Mouse (Mus musculus) heart, postnatal 4 days (tissue): ENCODE measurements around the gene Fbxo24. TPM values are rescaled to one million over a fixed set of nuclear protein-coding genes. Genes with fewer than 3 reads are reported as not detected.
"Not testable (repeated sequence)": the region's sequence is repeated elsewhere in the genome, so short reads cannot be mapped to it uniquely, and the experiment has no call there.

Experiments
- DNase-seq: peaks from one replicate; pipeline ENCODE4 v3.0.0; 2021
- total RNA-seq, 2 experiments: library from RNA; stranded (reverse); gene quantifications; 2 replicates each; pipeline ENCODE4 v1.2.3; 2021

Fbxo24 gene
- total RNA-seq, 2 experiments from 2014 or later: 0.21 to 0.25 TPM

DNA sequence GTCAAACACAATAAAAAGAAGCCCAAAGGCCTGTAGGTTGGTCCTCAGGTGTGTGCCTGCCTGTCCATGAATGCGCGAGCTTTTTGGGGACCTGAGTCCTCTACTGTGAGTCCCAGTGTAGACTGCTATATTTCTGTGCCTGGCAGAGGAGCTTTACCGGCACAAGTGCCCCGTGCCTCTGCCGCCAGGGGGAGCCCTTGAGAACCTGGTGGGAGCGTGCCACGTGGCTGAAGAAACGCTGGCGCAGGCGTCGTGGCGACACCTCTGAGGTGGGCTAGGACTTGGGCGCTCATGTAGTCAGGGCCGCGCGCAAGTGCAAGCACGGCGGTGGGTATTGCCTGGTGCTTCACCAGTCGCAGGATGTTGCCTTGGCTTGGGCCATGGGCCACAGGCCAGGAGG is 12.3 kb upstream of the Fbxo24 start, which contains the start of gene Sap25:
Sap25 (plus strand) TSS at position 281 of the 400 bp plus-strand sequence.
- DNase-seq: peak; percentile 51

DNA sequence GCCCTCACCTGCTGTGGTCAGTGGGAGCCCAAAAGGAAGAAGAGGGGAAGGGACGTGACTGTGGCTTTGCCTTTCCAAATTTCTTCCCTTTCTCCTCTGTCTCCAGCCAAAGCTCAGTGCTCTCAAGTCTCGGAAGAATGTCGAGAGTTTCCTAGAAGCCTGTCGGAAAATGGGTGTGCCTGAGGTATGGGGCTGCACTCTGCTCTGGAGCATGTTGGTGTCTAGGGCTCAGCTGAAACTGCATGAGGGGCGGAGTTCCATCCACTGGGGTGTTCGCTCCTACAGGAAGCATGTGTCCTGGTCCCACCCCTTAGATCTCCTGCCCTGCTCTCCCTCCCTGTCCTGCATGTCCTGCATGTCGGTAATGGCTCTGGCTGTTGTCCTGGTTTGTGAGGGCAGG is 10.7 kb upstream of the Fbxo24 start:
- no peak for DNase-seq

DNA sequence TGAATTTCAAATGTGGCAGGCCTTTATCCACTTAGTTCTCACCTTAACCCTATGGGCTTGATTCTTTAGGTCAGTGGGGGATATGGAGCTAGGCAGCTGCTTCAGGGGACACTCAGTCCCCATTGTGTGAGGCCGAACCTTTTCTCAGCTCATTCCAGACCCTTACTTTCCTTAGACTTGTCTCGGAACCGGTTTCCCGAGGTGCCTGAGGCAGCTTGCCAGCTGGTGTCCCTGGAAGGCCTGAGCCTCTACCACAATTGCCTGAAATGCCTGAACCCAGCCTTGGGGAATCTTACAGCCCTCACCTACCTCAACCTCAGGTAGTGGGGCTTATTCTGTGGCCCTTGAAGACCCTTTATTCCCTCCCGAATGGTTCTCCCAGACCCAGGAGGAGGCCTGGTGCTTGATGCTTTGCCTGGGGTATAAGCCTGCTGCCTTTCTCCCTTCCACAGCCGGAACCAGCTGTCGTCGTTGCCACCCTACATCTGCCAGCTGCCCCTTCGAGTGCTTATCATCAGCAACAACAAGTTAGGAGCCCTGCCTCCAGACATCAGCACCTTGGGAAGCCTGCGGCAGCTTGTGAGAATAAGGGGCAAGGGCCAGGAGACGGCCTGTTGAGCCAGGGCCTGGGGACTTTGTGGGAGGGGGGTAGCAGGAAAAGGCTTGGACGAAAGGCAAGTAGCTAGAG is 4.7 kb upstream of the Fbxo24 start:
- DNase-seq: no peak

DNA sequence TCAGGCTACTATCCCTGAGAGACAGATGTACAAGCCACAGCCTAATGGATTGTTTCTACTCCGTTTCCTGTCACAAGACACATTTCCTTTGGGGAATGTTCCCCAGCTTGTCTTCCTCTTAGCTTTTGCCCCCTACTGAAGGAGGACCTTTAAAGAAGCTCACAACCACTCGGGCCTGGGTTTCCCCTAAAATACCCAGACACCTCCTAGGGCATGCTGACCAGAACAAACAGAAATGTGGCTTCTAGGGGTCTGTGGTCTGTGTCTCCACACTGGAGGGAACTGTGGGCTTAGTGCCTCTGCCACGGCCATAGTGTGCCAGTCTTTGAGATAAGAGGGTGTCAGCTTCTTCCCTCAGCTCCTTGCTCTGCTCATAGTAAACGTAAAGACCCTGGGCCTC is 2.8 kb upstream of the Fbxo24 start:
- DNase-seq: no peak

DNA sequence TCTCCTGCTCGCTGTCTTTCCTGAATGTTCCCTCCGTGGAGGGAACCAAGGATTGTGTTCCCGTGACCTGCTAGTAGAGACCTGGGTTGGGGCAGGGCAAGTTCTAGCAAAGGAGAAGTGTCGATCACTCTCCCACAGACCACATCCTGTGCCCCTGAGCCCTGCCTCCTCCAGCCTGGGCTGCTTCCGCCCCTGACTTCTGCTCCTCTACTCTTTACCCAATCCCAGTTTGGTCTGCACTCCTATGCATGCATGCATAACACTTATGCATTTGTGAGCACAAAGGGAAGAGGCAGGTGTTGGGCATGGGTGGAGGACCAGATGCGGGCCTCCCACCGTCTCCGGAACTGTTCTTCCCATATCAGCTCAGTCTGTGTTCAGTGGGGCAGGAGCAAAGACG is 2.4 kb upstream of the Fbxo24 start:
- DNase-seq: peak; percentile 41

DNA sequence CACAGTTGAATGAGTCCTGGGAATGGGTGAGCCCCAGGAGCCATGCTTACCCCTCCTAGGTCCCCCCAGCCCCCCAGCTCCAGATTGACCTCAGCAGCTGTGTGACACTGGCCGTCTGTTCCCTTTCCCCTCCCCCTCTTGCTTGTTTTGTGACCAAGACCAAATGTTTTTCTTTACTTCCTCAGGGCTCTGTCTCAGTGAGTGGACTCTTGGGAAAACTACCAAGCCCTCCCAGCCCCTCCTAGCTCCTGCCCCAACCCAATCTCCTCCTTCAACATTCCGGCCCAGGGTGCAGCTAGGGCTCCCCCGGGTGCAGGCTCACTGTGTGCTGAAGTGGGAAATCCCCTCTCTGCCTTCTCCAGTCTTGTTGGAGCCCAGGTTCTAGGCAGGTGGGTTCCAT is 1.8 kb upstream of the Fbxo24 start:
- DNase-seq: peak; percentile 39

DNA sequence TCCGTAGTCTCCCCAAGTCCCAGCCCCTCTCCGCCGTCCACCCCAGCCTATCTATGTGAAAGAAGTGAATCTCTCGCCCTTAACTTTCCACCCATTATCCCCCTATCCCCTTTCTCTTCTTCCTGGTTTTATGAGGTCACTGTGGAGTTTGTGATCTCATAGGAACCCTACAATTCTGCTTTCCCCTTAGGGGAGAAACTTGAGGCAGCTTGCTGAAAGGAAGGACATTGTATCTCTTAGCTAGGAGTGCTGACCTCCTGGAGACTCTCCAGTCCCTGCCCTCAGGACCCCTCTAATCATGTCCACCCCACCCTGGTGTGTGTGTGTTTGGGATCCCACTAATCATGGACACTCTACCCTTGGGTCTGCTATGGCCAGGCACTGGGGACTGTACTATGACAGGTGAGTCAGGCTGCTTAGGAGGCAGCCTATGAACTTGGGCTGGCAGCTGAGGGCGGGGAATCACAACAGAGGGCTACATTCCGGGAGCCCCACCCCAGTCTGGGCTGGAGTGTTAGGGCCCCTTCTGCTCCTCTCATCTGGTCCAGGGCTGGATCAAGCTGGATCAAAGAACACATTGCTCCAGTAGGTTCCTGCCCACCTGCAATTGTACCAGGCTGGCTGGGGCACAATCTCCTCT is 1.2 kb upstream of the Fbxo24 start:
- DNase-seq: no peak

DNA sequence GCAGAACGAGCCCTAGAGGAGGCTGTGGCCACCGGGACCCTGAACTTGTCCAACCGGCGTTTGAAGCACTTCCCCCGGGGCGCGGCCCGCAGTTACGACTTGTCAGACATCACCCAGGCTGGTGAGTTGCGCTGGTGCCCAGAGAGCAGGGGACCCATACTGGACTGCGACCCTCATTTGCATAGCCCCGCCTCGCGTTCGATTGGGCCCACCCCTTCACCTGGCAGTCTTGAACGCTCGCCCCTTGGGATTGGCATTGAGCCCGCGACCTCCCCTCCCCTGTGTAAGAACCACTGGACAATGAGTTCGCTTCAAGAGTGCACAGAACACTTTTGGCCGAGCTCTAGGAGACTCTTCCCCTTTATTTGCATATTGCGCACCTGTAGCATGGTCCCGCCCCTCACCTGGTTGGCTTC is 512 bp upstream of the Fbxo24 start:
- no peak for DNase-seq

DNA sequence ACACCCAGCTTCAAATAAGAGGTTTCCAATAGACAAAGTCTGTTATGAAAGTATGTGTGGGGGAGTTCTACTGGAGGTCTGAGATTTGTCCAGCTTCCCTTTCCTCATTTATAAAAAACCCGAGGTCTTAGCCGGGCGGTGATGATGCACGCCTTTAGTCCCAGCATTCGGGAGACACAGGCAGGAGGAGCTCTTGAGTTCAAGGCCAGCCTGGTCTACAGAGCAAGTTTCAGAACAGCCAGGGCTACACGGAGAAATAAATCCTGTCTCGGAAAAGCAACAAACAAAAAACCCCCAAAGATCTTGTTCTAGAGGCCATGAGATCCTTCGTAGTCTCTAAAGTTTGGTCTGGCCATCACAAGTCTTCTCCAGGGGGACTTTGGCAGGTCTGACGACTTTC is 811 bp downstream of the Fbxo24 start:
- DNase-seq: no peak

DNA sequence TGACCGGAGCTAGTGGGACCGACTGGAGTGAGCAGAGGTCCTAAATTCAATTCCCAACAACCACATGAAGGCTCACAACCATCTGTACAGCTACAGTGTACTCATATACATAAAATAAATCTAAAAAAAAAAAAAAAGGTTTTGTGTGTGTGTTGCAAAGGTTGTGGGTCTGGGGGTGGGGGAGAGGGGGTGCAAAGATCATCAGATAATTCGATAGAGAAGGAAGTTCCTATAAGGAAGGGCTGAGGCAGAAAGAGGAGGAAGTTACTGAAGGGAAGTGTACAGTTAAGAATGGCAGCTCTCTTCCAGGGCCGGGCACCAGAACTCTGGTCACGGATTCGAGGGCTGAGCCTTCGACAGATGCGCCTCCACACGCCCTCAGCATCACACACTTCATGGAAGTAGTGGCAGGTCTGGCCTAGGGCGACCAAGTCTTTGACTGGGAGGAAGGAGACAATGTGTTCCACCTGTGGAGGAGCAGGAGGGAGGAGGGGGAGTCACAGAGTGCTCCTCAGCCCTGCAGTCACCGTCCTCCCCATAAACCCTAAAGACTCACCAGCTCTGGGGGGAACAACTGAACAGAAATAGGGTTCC is 4.8 kb downstream of the Fbxo24 start:
- no peak for DNase-seq

DNA sequence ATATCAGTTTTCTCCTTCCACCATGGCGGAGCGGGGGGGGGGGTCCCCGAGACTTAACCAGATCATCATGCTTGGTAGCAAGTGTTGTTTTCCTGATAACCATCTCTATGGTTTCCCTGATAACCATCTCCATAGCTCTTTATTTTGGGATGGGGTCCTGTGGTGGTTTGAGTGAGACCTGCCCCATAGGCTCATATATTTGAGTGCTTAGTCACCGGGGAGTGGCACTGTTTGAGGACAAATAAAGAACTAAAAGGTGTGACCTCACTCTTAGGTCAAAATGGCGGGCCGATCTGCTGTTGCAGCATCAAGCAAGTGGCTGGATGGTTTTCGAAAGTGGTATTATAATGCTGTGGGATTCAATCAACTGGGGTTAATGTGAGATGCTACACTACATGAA is 13.5 kb downstream of the Fbxo24 start:
- DNase-seq: no peak

DNA sequence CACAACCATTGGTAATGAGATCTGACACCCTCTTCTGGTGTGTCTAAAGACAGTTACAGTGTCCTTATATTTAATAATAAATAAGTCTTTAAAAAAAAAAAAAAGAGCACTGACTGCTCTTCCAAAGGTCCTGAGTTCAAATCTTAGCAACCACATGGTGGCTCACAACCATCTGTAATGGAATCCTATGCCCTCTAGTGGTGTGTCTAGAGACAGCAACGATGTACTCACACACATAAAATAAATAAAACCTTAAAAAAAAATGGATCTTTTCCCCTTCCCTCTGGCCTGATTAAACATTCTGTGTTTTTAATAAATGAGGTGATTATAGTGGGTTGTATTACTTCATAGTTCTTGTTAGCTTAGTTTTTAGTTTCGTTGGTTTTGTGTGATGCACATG is 13.9 kb downstream of the Fbxo24 start:
- DNase-seq: not testable (repeated sequence)

DNA sequence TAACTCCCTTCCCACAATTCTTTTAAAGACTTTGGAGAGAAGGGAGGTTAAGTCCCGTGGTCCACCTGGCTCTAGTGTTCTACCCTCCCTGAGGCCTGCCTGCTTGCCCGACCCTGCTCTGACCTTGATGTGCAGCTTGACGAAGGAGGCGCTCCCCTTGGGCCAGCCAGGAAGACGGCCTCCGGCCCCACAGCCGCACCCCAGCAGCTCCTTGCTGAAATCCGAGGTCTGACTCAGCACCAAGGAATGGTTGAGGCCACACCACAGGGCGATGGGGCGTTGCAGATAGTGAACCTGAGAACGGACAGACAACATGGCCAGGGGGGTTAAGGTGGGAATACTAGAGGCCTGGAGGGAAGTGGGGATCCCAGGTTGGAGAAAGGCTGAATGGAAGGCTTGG is 15.3 kb downstream of the Fbxo24 start, which contains the start of gene Pcolce:
Pcolce (minus strand) TSS at position 235 of the 400 bp plus-strand sequence.
- DNase-seq: no peak

DNA sequence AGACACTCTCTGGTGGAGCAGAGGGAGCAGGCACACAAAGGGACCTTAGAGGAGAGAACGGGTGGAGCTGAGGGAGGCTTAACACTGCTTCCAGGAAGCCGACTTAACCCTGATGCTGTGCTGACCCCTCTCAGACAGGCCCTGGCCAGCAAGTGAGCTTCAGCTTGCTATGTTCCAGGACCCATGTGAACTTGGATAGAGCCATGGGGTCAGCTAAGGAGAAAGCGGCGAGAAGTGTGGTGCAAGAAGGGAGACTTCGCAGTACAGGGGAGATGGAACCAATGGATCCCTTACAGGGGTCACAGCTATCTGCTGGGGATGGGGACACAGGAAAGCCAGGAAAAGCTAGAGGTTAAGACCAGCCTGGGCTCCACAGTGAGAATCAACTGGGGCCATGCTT is 15.7 kb downstream of the Fbxo24 start:
- DNase-seq: no peak

DNA sequence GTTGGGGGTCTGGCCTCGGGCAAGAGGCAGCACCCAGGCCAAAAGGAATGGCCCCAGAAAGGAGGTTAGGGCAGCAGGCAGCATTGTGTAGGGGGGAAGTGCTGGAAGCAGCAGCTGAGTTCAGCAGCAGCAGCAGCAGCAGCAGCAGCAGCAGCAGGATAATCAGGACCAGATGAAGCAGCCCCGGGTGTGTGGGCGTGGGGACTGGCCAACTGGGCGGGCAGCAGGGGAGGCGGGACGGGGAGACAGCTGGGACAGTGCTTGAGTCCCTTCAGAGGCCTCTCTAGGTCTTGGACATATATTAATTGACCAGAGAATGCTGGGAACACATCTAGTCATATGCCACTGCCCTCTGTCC is 17.6 kb downstream of the Fbxo24 start:
- peak; percentile 84 for DNase-seq

DNA sequence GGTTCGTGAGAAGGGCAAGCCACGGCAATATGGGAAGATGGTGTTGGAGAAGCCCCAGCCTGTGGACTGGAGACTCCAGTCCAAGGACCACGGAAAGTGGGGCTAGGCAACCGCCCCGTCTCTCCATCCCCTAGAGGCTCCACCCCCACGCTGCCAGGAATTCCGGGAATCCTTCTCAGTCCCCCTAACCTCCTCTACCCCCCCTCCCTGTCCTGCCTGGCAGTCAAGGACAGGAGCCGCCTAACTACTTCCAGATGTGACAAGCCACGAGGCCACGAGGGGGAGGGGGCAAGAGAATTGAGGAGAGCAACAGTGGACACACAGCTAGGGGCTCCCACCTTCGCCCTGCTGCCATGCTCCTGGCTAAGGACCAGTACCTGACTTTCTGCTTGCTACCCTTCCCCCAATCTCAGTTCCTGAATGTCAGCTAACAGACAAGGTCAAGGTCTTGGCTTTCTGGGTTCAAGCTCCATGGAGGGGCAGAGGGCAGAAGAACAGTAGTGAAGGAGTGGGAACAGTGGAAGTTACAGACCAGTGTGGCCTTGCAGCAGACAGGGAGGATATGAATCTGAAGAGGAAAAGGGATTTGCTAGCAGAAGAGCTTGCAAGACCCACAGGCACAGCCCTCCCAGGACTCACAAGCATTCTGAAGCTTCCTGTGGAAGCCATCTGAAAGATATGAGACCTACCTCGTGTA is 18.1 kb downstream of the Fbxo24 start:
- peak; percentile 85 for DNase-seq

DNA sequence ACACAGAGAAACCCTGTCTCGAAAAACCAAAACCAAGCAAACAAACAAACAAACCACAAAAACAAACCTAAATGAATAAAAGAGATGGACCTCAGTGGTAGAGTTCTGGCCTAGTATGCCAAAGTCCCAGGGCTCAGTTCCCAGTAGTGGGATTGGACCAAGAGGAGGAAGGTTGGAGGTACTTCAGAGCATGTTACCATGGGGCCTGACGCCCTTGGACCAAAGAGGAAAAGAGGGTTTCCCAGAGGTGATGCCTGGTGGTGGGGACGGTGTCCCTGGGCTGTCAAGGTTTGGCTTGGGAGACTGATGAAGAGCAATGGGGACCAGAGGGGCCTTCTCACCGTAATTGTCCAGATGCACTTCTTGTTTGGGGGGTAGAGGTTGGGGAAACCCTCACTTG is 18.7 kb downstream of the Fbxo24 start:
- no peak for DNase-seq

DNA sequence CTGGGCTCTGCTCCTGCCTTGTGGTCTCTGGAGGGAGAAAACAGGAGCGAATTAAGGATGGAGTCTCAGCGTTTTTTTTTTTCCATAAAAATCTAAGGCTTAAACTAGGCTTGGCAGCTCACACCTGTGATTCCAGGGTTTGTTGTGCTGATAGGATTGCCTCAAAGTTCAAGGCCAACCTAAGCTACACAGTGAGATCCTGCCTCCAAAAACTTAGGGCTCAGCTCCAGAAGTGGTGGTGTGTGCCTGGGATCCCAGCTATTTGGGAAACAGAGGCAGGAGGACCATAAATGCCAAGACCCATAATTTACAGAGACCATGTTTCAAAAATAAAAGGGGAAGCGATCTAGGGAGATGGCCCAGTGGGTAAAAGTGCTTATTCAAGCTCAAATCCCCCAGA is 19.5 kb downstream of the Fbxo24 start:
- DNase-seq: no peak

DNA sequence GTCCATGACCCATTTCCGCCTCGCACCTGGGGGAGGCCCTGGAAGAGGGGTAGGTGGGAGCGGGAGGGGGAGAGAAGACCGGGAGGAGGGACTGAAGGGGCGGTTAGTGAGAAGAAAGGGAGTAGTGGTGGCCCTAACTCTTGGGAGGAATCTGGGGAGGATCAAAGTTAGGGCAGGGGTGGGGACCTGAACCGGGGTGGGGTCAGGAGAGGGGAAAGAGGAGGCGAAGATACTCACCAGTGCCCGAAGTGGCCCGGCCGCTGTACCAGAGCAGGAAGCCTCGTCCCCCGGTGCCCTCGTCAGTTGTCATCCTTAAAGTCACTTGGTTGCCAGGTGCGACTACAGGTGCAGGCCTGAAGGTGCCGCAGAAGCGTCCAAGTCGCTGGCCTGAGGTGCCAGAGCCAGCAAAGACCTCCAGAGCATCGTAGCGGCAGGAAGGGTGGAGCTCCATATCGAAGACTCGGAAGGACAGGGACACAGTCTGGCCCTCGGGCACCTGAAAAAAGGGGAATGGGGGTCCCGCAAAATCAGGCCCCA is 20.1 kb downstream of the Fbxo24 start:
- no peak for DNase-seq

DNA sequence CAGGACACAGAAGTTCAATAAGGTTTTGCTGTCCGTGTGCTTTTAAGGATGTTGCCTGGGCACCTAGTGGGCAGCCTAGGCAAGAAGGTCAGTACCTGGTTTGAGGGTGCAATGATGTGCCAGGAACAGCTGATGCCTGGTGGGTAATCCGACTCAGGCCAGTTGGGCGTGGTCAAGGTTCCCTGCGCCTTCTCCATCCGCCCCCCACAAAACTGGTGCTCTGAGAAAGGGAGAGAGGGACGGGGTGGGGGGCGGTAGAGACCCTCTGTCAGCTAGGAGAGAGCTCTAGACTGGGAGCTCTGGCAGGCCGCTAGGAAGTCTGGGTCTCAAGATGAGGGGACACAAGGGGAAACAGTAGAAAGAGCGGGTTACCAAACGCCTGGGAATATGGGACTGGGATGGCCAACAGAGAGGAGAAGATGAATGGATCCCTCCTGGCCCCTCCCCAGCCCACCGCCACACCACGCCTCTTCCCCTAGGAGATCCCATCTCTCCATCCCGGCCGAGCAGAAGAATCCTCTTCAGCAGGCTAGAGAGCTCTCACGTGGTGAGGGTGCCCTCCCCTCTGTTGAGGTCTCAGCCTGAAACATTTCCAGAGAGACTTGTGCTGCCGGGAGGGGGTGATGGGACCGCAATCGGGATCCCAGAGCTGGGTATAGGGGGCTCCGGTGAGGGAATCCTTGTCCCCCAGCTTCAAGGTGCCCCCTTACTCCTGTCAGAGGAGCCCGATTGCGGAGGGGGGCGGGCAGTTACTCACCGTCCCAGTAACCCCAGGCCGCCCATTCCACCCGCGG is 20.7 kb downstream of the Fbxo24 start:
- DNase-seq: no peak

DNA sequence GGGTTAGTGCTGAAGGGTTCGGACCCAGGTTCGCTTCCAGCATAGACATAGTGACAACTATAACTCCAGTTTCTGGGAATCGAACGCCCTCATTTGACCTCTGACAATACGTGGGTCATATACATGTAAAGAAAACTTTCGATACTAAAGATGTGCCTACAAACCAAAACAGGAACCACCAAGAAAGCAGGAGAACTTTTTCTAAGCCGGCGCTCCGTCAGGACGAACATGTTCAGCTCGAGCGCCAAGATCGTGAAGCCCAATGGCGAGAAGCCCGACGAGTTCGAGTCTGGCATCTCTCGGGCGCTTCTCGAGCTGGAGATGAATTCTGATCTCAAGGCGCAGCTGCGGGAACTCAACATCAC is 27.5 kb downstream of the Fbxo24 start:
- DNase-seq: peak; percentile 49

DNA sequence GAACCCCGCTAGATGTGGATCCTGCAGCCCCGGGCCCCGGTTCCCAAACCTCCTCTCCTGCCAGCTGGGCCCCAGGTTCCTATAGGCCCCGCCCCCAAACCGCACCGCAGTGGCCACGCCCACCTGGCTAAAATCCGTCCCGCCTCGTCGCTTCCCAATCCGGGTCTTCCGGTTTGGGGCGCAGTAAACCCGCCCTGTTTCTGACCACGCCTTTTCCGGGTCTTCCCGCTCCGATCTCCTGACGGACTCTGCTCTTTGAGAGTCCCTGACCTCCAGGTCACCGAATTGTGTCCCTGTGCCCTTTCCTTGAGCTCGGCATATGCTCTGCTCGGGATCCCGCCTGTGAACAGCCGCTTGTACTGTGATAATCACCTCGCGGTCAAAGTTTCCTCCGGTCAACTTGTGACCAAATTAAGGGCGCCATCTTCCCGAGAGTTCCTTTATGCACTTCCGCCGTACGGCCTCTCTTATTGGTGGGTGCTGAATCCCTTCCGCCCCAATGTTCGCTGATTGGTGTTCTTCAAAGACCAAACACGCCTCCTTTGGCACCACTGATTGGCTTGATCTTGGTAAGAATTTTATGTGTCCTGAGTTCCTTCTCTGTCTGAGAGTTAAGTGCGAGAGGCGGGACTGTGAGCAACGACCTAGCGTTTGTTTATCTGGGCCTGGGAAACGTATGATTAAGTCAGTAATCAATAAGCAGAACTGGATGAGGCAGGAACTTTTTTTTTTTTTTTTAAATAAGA is 28.0 kb downstream of the Fbxo24 start, which contains the start of gene Mospd3:
Mospd3 (minus strand) TSS at position 440 of the 746 bp plus-strand sequence.
- DNase-seq: peak; percentile 97
